Mouse (Mus musculus) right cerebral cortex, postnatal 36 days (tissue): ENCODE results near the gene Ddt.

ENCODE experiments used
- DNase-seq, 2 experiments: peaks; one replicate each; pipeline ENCODE4 v3.0.0; 2022; ENCODE audit warnings: low spot score in 2 of 2, mixed read lengths in 1 of 2

The Ddt gene

GRCm38 (mm10) chr10:75772795-75773664 is at the start of gene Ddt:
Gene Ddt, minus strand, starts transcription at chr10:75773414.
- DNase-seq = peak; percentile 82 to 91

- no peak for DNase-seq
These were observed 49.2 kb upstream of the Ddt start, which contains the start of gene Gstt4 for GRCm38 (mm10) chr10:75822443-75822842. Gene Gstt4, minus strand, starts transcription at chr10:75822543.

- no peak for DNase-seq
These were observed 46.7 kb upstream of the Ddt start for GRCm38 (mm10) chr10:75819882-75820281.

- no peak for DNase-seq
These were observed 45.4 kb upstream of the Ddt start for GRCm38 (mm10) chr10:75818641-75819040.

DNA sequence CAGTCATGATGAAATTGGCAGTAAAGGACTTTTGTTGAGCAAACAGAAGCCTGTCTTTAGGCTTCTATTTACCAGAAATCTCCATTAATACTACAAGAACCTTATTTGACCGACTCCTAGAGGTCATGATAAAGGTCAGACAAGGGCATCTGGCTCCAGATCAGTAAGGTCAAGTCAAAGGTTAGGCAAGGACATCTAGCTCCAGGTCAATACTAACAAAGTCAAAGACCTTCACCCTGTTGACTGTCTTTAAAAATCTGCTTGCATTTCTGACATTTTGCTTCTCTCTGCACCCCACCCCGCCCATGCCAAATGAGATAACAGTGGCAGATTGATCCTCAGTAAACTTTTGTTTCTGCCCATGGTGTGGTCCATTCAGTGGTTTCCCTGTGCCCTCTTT is 31.0 kb upstream of the Ddt start:
- DNase-seq = no peak

DNA sequence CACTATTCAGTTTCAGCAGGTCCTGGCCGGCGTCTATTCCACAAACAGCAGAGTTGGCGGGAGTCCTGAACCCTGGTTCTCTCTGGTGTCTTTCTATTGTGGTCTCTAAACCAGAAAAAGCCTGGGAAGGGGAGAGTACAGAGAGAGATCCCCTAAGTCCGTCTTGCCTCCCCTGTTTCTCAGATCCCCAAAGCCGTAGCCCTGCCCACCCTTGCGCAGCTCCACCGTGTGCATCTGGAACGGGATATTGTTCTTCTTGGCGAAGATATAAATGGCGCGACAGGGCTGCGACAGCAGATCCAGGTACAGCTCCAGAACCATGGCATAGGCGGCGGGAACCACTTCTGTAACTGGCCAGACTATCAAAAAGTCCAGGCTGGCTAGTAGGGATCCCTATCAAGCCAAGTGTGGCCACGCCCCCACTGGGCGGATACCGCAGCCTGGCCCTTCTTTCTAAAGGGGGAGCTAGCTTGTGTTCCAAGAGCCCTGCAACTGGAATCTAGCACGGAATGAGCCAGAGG is 25.0 kb upstream of the Ddt start, which contains the start of gene Gstt1:
Gene Gstt1, minus strand, starts transcription at position 409 of the 521 bp plus-strand sequence.
- DNase-seq = no peak

- peak; percentile 11 to 34 for DNase-seq
These were observed 24.5 kb upstream of the Ddt start for GRCm38 (mm10) chr10:75797619-75798175.

- no peak for DNase-seq
These were observed 23.7 kb upstream of the Ddt start for GRCm38 (mm10) chr10:75796731-75797516.

DNA sequence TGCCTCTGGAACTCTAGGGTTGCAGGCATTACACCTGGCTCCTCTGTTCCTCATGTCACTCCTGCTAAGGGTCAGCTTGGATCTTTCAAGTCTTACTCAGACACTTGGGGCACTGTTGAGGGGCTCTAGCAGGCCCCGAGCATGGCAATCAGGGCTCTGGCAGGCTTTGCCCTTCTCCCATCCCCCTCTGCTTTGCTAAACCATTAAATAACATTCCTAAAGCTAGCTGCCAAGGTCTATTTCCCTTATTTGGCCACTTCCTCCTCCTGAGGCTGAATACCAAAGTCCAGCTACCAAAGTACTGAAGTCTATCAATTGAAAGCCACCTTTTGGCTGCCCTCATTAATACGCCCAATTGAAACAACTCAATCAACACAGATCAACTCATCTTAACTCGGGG is 21.7 kb upstream of the Ddt start:
- no peak for DNase-seq

DNA sequence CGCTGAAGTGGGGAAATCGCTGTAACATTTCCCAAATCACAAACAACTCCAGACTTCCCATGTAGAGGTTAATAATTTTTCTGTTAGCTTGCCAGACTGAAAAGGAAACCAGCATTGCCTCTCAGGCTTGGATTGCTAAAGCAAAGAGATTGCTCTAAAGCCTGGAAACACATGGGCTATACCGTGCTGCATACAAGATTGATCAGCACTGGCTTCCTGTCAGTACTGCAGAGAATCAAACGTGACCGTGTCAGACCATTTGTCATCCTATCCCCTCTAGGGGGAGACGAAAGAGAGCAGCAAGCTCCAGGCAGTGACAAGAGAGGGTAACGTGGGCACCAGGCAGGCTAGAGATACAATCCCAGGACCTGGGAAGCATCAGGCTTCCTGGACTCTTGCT is 17.6 kb upstream of the Ddt start:
- DNase-seq = no peak

DNA sequence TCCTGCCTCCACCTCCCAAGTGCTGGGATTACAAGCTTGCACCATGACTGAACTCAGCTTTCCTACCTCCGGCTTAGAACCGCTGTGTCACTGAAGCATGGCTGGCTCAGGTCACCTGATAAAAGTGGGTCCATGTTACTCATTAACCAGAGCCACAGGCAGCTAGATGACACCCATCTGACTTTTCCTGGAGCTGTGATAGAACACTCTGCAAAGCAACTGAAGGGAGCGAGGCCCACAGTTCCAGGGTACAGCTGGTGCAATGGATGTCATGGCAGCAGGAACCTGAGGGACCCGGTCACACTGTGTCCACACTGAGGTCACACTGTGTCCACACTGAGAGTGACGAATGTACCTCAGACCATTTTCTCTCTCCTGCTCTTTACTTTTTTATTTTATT is 16.6 kb upstream of the Ddt start:
- no peak for DNase-seq

DNA sequence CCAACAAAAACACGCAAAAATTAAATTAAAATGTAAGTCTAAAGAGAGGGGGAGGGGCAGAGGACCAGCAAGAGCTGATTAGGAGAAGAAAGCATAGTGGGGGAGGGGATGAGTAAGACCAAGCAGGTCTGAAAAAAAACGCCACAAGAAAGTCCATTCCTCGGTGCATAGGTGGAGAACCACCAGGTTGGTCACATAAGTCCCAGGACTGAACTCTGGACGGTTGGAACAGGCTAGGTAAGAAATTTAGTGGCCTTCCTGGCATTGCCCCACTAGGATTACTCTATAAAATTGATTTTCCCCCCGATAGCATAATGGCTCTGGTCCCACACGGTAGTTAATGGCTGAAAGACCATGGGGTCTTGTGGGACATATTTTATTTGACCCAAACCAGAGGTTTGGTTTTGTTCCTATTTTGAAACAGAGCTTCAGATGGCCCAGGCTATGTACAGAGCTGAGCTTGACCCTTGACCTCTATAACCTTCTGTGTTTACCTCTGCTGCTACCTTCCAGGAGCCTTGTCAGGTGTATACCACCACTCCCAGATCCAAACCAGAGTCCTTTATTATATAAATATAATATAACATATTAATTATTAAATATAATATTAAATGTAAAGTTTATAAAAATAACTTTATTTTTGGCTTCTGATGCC is 16.0 kb upstream of the Ddt start:
- DNase-seq = no peak

GRCm38 (mm10) chr10:75788277-75788676 is 15.1 kb upstream of the Ddt start:
- DNase-seq = peak in 1 of 2 experiments; percentile 38

GRCm38 (mm10) chr10:75785442-75785841 is 12.2 kb upstream of the Ddt start:
- DNase-seq = no peak

- no peak for DNase-seq
These were observed 7.8 kb upstream of the Ddt start, which contains the start of the genes Gm20441 and Gstt3 for GRCm38 (mm10) chr10:75780769-75781578. Gene Gm20441, minus strand, starts transcription at chr10:75780954. Gene Gstt3, minus strand, starts transcription at chr10:75781414.

GRCm38 (mm10) chr10:75779206-75780174 is 6.3 kb upstream of the Ddt start:
- no peak for DNase-seq

DNA sequence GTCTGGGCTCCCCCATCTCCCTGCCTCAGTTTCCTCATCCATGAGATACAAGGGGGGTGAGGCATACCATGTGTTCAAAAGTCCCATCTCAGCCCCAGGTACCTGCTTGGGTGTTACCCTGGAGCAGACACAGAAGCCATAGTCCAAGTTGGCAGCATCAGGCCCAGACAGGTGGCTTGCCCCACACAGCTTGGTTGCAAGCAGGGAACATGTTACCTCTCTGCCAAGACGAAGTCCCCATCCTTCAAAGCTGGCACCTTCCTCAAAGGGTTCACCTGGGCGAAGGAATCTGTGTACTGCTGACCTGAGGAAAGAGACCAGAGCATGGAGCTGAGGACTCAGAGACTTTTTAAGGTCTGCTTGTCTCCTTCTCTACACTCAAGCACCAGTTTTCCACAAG is 4.7 kb upstream of the Ddt start:
- no peak for DNase-seq

DNA sequence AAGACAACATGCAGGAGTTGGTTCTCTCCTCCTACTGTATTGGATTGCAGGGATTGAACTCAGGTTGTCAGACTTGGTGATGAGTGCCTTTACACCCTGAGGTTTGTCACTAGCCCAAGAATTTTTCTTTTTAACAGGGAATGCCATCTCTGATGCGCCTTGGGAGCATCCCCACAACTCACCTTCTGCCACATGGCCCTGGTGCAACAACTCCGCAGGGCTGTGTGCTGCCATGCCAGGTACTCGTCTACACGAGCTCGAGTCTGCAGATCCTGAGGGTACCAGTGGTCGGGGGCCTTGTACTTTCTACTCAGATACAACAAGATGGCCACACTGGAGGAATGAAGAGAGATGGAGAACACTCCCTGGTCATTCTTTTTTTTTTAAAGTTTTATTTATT is 3.3 kb upstream of the Ddt start:
- DNase-seq = no peak

DNA sequence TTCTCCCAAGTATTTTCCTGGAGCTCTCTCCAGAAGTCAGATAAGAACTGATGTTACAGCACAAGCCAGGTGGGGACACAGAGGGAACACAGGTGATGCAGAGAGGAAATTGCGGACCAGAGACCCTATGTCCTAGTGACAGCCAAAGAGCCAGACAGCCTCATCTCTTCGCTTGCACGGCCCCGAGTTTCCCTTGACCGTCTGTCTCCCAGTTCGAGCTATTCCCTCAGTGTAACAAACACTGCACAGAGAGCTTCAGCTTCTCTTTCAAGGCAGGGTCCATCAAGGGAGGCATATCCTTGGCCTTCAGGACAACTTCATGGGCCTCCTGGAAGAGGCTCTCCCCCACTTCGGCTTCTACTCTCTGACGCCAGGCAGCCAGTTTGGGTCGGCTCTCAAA is 1.4 kb upstream of the Ddt start:
- no peak for DNase-seq
